Mouse (Mus musculus): ENCODE data around the gene Coq10b.

DNA sequence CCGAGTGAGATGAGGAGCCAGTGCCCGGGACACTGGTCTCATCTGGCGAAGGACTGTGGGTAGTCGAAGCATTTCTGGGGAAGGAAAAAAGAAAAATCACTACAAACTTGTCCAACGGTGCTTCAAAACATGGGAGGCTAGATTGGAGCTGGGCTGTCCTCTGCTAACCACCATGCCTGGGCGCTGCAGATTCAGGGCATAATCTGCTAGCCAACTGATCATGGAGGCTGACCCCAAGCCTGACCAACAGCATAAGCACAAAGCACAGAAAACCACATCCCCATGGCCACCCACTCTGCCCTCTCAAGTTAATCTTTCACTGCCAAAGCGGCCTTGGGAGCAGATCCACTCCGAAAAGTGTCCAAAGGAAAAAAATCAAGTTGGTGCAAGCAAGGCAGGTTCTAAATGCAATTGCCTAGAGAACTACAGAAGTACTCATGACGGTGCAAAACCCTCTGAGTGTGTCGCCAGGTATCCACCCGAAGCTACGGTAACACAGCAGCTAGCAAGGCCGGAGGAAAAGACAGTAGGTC, 34.4 kb downstream of the Coq10b start:
- no peak for TF ChIP-seq CTCF (IDR thresholded peaks at IDR 0.05; ENCODE audit: low read depth, low read length)
- TF ChIP-seq GATA1 (IDR thresholded peaks at IDR 0.05; ENCODE audit: borderline replicate concordance, low read length): no peak
- no peak for TF ChIP-seq TAL1 (conservative IDR thresholded peaks at IDR 0.05; ENCODE audit: low read depth, low read length)
